ENCODE assay signal across 12 mouse cellular contexts in the genomic region with DNA sequence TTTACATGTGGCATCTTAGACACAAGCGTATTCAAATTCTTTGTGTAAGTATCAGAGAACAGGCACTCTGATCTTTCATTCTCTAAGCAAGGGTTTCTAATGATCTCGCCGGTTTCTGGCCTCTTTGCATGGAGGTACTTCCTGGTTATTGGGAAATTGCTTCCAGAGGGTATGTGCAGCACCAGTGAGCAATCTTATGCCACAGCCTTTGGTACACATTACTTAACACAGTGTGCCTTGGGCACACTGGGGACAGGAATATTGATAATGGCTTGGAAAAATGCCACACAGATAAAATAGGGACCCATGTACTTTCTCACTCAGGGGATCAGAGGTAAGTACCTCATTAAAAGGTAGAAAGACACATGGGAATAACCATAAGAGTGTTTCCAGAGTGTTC. TPM values are rescaled to one million over a fixed set of nuclear protein-coding genes. Genes with fewer than 3 reads are reported as not detected.
"Had no signal": no experiment of that assay in that cellular context is flagged by ENCODE, and none has a peak within 500 bp of the region (broad histone marks: within the 10 kb centered on the region; RNA-seq: fewer than 3 reads in every experiment).

No protein-coding gene starts in this region.

- H3K9ac ChIP-seq: limb, embryonic 15.5 days; liver, embryonic 15.5 days; lung, embryonic 15.5 days; neural tube, embryonic 15.5 days had no signal

- H3K4me3 ChIP-seq: limb, embryonic 15.5 days; liver, embryonic 15.5 days; lung, embryonic 15.5 days; myocyte; neural tube, embryonic 15.5 days had no signal

- DNase-seq: kidney, adult 11 months; kidney, postnatal 10 days; midbrain, embryonic 14.5 days; right cerebral cortex, adult 18-20 months; right cerebral cortex, postnatal 25 days; thymus, postnatal 4 days had no signal

- H3K4me2 ChIP-seq: limb, embryonic 15.5 days; liver, embryonic 15.5 days; lung, embryonic 15.5 days; neural tube, embryonic 15.5 days had no signal

- H3K36me3 ChIP-seq: limb, embryonic 15.5 days; liver, embryonic 15.5 days; lung, embryonic 15.5 days; neural tube, embryonic 15.5 days had no signal

- H3K27me3 ChIP-seq: limb, embryonic 15.5 days; lung, embryonic 15.5 days; neural tube, embryonic 15.5 days had no signal

- H3K4me1 ChIP-seq: lung, embryonic 15.5 days had no signal

- H3K27ac ChIP-seq: limb, embryonic 15.5 days; liver, embryonic 15.5 days; lung, embryonic 15.5 days; neural tube, embryonic 15.5 days had no signal

- H3K9me3 ChIP-seq: limb, embryonic 15.5 days; liver, embryonic 15.5 days; lung, embryonic 15.5 days; neural tube, embryonic 15.5 days had no signal

RNA-seq across cellular contexts. Expression of a gene that starts 3.8 kb away (rescaled TPM):
- polyA plus RNA-seq: large intestine, adult 2 months had no signal
